In the genomic region with DNA sequence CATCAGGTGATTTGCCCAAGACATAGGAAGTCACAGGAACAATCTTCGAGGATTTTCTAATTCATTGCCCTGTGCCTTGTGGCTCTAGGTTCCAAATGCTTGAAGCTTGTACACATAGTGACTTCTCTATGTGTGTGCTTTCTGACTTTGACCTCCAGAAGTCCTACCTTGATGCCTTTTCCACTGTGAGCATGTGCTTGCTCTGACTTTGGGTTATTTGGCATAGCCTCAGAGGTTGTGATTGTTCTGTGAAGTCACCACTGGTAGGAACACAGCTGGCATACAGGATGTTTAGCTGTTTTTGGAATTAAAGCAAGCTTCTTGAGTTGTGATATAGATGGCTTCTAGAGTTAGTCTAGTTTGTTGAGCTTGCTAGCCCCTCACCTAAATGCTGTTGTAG, we compare ENCODE assay signal across 19 mouse cellular contexts.
"Had no signal": no experiment of that assay in that cellular context is flagged by ENCODE, and none has a peak within 500 bp of the region (broad histone marks: within the 10 kb centered on the region; RNA-seq: fewer than 3 reads in every experiment).

No protein-coding gene starts in this region.

- H3K9ac ChIP-seq: liver, embryonic 12.5 days; liver, embryonic 15.5 days; lung, embryonic 15.5 days; midbrain, embryonic 13.5 days; neural tube, embryonic 13.5 days had no signal

- H3K4me2 ChIP-seq: liver, embryonic 12.5 days; liver, embryonic 15.5 days; lung, embryonic 15.5 days; midbrain, embryonic 13.5 days; neural tube, embryonic 13.5 days had no signal

- H3K9me3 ChIP-seq: liver, embryonic 12.5 days; liver, embryonic 15.5 days; lung, embryonic 15.5 days; midbrain, embryonic 10.5 days; midbrain, embryonic 13.5 days; neural tube, embryonic 13.5 days had no signal

- H3K36me3 ChIP-seq: liver, embryonic 12.5 days; liver, embryonic 15.5 days; lung, embryonic 15.5 days; midbrain, embryonic 10.5 days; midbrain, embryonic 13.5 days; neural tube, embryonic 13.5 days had no signal

- H3K27me3 ChIP-seq: liver, embryonic 12.5 days; liver, embryonic 15.5 days; lung, embryonic 15.5 days; midbrain, embryonic 13.5 days; neural tube, embryonic 13.5 days had no signal

- DNase-seq: layer of hippocampus, postnatal 36 days; lung, adult 18-20 months; lung, postnatal 10 days; lung, postnatal 36 days; retina, postnatal 1 day; right cerebral cortex, postnatal 25 days; thymus, adult 2 months; thymus, postnatal 14 days; thymus, postnatal 4 days had no signal

- H3K27ac ChIP-seq: left cerebral cortex, adult 2 months; liver, embryonic 12.5 days; liver, embryonic 15.5 days; lung, embryonic 15.5 days; midbrain, embryonic 10.5 days; midbrain, embryonic 13.5 days; neural tube, embryonic 13.5 days had no signal

- H3K4me1 ChIP-seq: midbrain, embryonic 13.5 days had no signal

- ATAC-seq: liver, embryonic 12.5 days; midbrain, embryonic 13.5 days; midbrain, embryonic 16.5 days had no signal

- H3K4me3 ChIP-seq: left cerebral cortex, adult 2 months; liver, embryonic 12.5 days; liver, embryonic 15.5 days; lung, embryonic 15.5 days; megakaryocyte, embryonic 14.5 days; midbrain, embryonic 10.5 days; midbrain, embryonic 13.5 days; myocyte; neural tube, embryonic 13.5 days had no signal
